Mouse (Mus musculus): ENCODE measurements around the gene Serac1. TPM values are rescaled to one million over a fixed set of nuclear protein-coding genes. Genes with fewer than 3 reads are reported as not detected.

Serac1 gene
- polyA plus RNA-seq, 1 experiment from 2014 or later: 5.0 TPM

DNA sequence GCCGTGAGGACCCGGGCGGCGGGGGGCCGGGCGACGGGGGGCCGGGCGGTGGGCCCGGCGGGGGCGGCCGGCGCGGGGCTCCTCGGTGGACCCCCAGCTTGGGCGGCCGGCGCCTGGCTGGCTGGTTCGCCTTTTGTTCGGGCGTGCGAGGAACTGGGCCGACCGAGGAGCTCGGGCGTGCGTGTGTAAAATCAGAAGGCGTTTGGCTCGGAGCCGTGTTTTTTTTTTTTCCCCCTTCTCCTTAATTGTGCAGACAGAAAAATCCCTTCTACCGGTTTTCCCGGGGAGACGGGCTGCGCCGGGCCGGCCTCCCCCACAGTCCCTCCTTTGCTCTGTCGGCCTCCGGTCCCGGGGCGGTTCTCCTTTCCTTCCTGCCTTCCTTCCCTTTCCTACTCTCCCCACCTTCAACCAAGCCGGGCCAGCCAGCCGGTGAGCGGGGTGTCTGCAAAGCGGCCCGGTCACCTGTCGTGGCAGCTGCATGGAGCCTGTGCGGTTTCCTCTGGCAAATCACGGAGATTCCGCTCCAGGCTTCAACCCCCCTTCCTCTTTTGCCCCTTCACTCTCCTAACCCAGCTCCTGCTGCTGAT, 27.6 kb upstream of the Serac1 start:
- no peaks in the 10 kb centered on the region for H3K9me3 ChIP-seq (replicated peaks)
- no peaks in the 10 kb centered on the region for H3K36me3 ChIP-seq
- under 1% methylated on average over 49 of the region's 50 CpGs for WGBS
- ATAC-seq (replicated peaks; ENCODE audit: insufficient number of reproducible peaks, insufficient read depth, low FRiP score, low read depth): peak; percentile 50; the same call in 1 of the 2 replicates
- H3K9ac ChIP-seq: peak overlapping the region; percentile 80
- H3K27me3 ChIP-seq: no peaks in the 10 kb centered on the region; the same call in 1 of the 2 replicates
- peak overlapping the region; percentile 65 for H3K4me3 ChIP-seq
- peak overlapping the region; percentile 92 for H3K27ac ChIP-seq
- peaks cover 15% of the 10 kb centered on the region for H3K4me1 ChIP-seq (replicated peaks)
- H3K4me2 ChIP-seq: peak overlapping the region; percentile 74

DNA sequence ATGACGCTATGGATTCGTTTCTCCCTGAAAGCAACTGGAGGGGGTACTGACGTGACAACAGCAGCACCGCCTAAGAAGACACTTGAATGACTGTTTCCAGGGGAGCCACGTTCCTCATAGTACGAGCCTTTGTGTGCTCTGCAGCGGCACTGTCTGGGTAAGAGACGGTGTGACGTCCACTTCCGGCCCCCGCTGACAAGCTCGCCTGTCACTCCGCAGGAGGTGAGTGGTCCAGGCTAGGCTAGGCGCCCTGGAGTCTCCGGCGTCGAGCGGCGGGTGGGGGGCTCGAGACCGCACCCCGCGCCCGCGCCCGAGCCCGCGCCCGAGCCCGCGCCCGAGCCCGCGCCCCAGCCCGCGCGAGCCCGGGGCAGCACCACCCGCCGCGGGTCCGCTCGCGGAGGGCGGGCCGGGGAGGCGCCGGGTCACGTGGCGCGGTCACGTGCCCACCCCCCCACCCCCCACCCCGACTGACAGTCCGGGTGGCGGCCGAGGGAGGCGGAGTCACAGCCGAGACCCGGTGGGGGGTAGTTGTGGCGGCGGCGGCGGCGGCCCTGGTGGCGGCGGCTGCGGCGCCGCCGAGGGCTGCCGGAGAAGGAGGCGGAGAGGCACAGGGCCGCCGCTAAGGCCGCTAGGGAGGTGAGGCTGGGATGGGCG, 26.9 kb upstream of the Serac1 start, which contains the start of gene Tulp4:
Gene Tulp4 (plus strand): TSS at position 77 of the 654 bp plus-strand sequence.
- Histone ChIP-seq H3K4me1 (replicated peaks) (peaks cover 15% of the 10 kb centered on the region), H3K9ac (peak within 1 kb of the TSS; percentile 80), H3K27ac (peak within 1 kb of the TSS; percentile 92), H3K36me3 (no peaks in the 10 kb centered on the region), H3K9me3 (replicated peaks) (no peaks in the 10 kb centered on the region), H3K4me2 (peak within 1 kb of the TSS; percentile 74), H3K4me3 (peak within 1 kb of the TSS; percentile 65), H3K27me3 (no peaks in the 10 kb centered on the region; the same call in 1 of the 2 replicates)
- 0% methylated on average over 52 of the region's 76 CpGs for WGBS
- peak; percentile 93 for ATAC-seq (replicated peaks; ENCODE audit: insufficient number of reproducible peaks, insufficient read depth, low FRiP score, low read depth)

DNA sequence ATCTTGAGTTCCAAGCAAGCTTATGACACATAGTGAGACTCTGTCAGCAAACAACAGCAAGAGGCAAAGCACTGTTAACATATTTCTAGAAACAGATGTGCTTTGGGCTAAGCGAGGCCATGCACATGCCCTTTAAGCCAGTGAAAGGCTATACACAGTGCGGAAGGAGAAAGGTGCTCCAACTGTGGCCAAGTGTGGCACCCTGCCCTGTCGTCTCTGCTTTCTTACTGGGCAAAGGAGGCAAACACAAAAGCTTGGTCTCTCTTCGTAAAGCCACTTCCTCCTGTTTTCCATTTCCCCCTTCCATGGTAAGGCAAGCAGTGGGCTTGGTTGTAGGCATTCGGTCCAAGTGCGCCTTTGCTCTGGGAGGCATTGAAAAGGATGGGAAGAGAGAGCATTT, 24.0 kb upstream of the Serac1 start:
- no peak overlapping the region for H3K9ac ChIP-seq
- 75% methylated on average over 6 of the region's 6 CpGs for whole genome bisulfite sequencing
- no peak overlapping the region for H3K4me3 ChIP-seq
- H3K9me3 ChIP-seq (replicated peaks): no peaks in the 10 kb centered on the region
- H3K36me3 ChIP-seq: no peaks in the 10 kb centered on the region
- no peak overlapping the region for H3K27ac ChIP-seq
- no peak for ATAC-seq (replicated peaks; ENCODE audit: insufficient number of reproducible peaks, insufficient read depth, low FRiP score, low read depth)
- H3K27me3 ChIP-seq: no peaks in the 10 kb centered on the region; the same call in 1 of the 2 replicates
- H3K4me1 ChIP-seq (replicated peaks): peaks cover 10% of the 10 kb centered on the region
- H3K4me2 ChIP-seq: no peak overlapping the region

DNA sequence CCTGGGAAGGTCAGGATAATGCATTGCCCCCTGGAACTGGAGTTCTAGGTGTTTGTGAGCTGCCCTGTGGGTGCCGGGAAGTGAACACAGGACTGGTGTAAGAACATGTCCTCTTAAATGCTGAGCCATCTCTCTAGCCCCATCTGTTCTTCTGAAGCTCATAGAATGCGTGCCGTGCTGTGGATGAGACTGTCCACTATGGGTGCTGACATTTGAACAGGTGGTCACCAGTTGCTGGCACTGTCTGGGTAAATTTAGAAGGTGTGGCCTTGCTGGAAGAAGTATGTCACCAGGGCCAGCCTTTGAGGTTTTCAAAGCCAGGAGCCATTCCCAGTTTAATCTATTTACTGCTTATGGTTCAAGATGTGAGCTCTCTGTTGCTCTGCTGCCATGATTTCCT, 22.7 kb upstream of the Serac1 start:
- 86% methylated on average over 3 of the region's 3 CpGs for WGBS
- no peaks in the 10 kb centered on the region; the same call in 1 of the 2 replicates for H3K27me3 ChIP-seq
- no peak overlapping the region for H3K27ac ChIP-seq
- no peak overlapping the region for H3K9ac ChIP-seq
- H3K4me2 ChIP-seq: no peak overlapping the region
- no peak for ATAC-seq (replicated peaks; ENCODE audit: insufficient number of reproducible peaks, insufficient read depth, low FRiP score, low read depth)
- no peaks in the 10 kb centered on the region for H3K9me3 ChIP-seq (replicated peaks)
- no peaks in the 10 kb centered on the region for H3K36me3 ChIP-seq
- H3K4me1 ChIP-seq (replicated peaks): no peaks in the 10 kb centered on the region
- no peak overlapping the region for H3K4me3 ChIP-seq

DNA sequence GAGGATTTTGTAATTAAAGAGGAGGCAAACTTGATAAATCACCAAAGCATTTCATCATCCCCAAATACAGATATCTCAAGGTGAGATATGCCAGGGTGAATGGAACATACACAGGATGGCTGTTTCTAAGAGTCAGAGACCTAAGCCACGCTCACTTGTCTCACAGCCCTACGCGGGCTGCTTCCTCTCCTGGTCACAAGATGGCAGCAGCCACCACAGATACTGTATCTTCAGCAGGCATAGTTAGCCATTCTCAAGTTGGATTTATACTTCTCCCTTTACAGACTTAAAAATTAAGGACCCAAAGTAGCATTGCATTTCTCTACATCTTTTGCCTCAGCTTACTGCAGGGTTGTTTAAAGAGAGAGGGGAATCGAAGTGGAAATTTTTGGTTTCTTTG, 18.3 kb upstream of the Serac1 start:
- Histone ChIP-seq H3K4me1 (replicated peaks) (no peaks in the 10 kb centered on the region), H3K27me3 (no peaks in the 10 kb centered on the region), H3K4me2 (no peak overlapping the region), H3K9ac (no peak overlapping the region), H3K36me3 (no peaks in the 10 kb centered on the region), H3K4me3 (no peak overlapping the region), H3K27ac (no peak overlapping the region), H3K9me3 (replicated peaks) (no peaks in the 10 kb centered on the region)
- ATAC-seq (replicated peaks; ENCODE audit: insufficient number of reproducible peaks, insufficient read depth, low FRiP score, low read depth): no peak
- WGBS: 20% methylated on average over 4 of the region's 4 CpGs

DNA sequence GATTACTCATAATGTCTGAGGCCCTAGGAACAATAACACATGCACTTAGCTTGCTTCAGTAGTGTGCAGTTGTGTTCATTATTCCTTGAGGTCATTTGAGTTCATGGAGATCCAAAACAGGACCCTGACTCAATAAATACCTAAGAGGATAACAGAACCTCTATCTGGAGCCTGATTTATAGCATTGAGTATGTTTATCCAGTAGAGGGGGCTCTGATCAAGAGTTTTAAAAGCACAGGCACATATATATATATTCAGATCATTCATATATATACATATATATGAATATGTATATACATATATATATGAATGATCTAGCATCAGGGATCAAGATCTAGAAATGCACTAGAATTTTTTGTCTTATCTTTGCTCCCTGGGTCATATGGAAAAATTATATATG, 16.0 kb upstream of the Serac1 start:
- no peaks in the 10 kb centered on the region for H3K4me1 ChIP-seq (replicated peaks)
- no peak overlapping the region for H3K27ac ChIP-seq
- H3K4me2 ChIP-seq: no peak overlapping the region
- no peak overlapping the region for H3K9ac ChIP-seq
- H3K36me3 ChIP-seq: no peaks in the 10 kb centered on the region
- H3K27me3 ChIP-seq: no peaks in the 10 kb centered on the region
- H3K4me3 ChIP-seq: no peak overlapping the region
- H3K9me3 ChIP-seq (replicated peaks): no peaks in the 10 kb centered on the region
- ATAC-seq (replicated peaks; ENCODE audit: insufficient number of reproducible peaks, insufficient read depth, low FRiP score, low read depth): no peak

DNA sequence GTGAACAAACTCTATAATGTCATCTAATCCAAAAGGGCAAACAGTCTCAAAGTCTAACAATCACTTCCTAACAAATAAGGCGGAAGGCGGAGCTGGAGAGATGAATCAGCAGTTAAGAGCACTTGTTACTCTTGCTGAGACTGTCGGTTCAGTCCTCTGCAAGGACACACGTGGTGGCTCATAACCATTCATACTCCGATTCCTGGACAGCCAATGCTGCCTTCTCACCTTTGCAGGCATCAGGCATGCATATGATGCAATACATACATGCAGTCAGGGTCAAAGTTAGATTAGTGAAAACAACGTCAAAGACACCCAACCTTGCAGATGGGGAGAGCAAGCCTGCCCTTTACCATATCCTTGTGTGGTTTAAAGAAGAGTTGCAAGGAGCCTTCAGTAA, 12.1 kb upstream of the Serac1 start:
- Histone ChIP-seq H3K9ac (no peak overlapping the region), H3K9me3 (replicated peaks) (no peaks in the 10 kb centered on the region), H3K4me3 (no peak overlapping the region), H3K4me1 (replicated peaks) (no peaks in the 10 kb centered on the region), H3K27ac (no peak overlapping the region), H3K4me2 (no peak overlapping the region), H3K27me3 (no peaks in the 10 kb centered on the region), H3K36me3 (0 out of 2 replicates have a peak, but pooled peaks cover under 1% of the 10 kb centered on the region)
- WGBS: 86% methylated on average over 6 of the region's 6 CpGs
- ATAC-seq (replicated peaks; ENCODE audit: insufficient number of reproducible peaks, insufficient read depth, low FRiP score, low read depth): no peak

DNA sequence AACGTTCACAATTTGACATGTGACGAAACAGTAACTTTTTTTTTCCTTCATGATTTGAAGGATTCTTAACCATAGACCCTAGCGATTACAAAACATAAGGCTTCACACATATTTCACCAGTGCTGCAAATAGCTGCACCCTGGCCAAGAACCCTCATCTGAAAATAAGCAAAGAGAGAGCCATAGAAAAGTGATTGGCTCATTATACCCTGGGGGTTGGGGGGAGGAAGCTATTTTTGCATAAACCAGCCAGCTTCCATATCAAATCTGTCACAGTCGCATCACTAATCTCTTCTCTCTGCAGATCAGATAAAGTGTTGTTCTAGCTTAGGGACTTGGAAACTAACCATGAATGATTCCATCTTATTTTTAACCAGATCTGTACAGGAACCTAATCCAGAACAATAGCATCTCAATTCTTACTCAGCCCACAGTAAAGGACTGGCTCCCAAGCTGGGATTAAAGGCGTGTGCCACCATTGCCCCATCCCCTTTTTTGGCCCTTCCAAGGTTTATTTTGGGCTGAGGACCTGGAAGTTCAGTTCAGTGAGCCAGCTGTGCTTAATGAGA, 3.9 kb upstream of the Serac1 start:
- Histone ChIP-seq H3K4me2 (no peak overlapping the region), H3K27ac (no peak overlapping the region), H3K9ac (no peak overlapping the region), H3K9me3 (replicated peaks) (no peaks in the 10 kb centered on the region), H3K4me1 (replicated peaks) (peaks cover 13% of the 10 kb centered on the region), H3K4me3 (no peak overlapping the region), H3K36me3 (peaks cover 24% of the 10 kb centered on the region), H3K27me3 (no peaks in the 10 kb centered on the region)
- WGBS: 77% methylated on average over 5 of the region's 5 CpGs
- ATAC-seq (replicated peaks; ENCODE audit: insufficient number of reproducible peaks, insufficient read depth, low FRiP score, low read depth): no peak

DNA sequence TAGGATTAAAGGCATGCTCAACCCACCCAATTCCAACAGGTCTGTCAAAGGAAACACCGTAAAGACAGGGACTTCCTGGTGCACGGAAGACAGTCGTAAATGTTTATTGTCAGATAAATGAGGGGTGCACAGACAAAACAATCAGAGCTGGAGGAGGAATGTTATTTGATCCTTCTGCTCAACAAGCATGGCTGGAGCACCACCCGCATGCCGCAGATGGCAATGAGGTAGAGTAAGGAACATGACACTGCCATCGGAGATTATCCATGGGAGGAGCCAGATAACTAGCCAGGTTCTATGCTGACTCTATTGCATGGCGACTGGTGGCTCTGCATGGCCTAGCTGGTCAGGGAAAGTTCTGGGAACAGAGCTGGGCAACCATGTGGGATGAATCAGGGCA, 6.1 kb downstream of the Serac1 start:
- no peaks in the 10 kb centered on the region for H3K4me1 ChIP-seq (replicated peaks)
- 71% methylated on average over 7 of the region's 7 CpGs for WGBS
- no peaks in the 10 kb centered on the region for H3K9me3 ChIP-seq (replicated peaks)
- H3K9ac ChIP-seq: no peak overlapping the region
- no peak overlapping the region for H3K4me3 ChIP-seq
- ATAC-seq (replicated peaks; ENCODE audit: insufficient number of reproducible peaks, insufficient read depth, low FRiP score, low read depth): no peak
- H3K36me3 ChIP-seq: peaks cover 17% of the 10 kb centered on the region
- H3K27ac ChIP-seq: no peak overlapping the region
- H3K4me2 ChIP-seq: no peak overlapping the region
- H3K27me3 ChIP-seq: no peaks in the 10 kb centered on the region

DNA sequence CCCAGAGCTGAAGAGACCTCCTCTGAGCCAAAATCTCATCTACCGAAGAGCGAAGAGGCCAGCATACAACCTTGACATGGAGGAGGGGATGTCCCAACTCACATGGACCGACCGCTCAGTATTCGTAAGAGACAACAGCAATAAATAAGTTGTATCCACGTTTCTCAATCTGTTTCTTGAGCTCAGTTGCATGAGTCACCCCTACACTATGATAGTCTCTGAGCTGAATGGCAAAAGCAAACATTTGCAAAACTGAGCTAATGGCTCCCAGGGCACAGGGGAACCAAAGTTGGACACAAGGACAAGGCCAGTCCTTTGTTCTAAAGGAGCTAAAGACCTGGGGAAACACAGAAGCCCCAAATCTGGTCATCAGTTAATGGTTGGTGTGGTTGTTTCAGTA, 9.7 kb downstream of the Serac1 start:
- H3K36me3 ChIP-seq: peaks cover 35% of the 10 kb centered on the region
- no peak overlapping the region for H3K9ac ChIP-seq
- no peak for ATAC-seq (replicated peaks; ENCODE audit: insufficient number of reproducible peaks, insufficient read depth, low FRiP score, low read depth)
- H3K9me3 ChIP-seq (replicated peaks): no peaks in the 10 kb centered on the region
- no peak overlapping the region for H3K4me2 ChIP-seq
- no peaks in the 10 kb centered on the region for H3K27me3 ChIP-seq
- H3K4me1 ChIP-seq (replicated peaks): no peaks in the 10 kb centered on the region
- H3K4me3 ChIP-seq: no peak overlapping the region
- H3K27ac ChIP-seq: no peak overlapping the region
- 89% methylated on average over 6 of the region's 6 CpGs for WGBS

DNA sequence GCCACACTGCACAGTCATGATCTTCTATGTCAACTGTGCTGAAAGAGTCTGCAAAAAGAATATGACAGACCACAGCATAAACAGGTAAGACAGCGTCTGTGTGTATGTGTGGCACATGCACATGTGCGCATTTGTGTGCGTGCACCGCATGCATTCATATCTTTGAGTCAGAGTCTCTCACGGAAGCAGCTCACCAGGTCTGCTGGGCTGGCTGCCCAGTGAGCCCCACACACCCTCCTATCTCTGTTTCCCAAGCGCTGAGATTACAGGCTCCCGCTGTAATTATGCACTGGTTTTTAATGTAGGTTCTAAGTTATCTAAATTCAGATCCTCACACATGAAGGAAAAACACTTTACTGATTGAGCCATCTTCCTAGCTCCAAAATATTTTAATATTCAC, 11.9 kb downstream of the Serac1 start:
- peaks cover 39% of the 10 kb centered on the region for H3K36me3 ChIP-seq

More for the DNA sequence above, 11.9 kb downstream of the Serac1 start:
- H3K4me3 ChIP-seq: no peak overlapping the region
- H3K9ac ChIP-seq: no peak overlapping the region
- no peaks in the 10 kb centered on the region; the same call in 1 of the 2 replicates for H3K4me1 ChIP-seq (replicated peaks)
- no peak overlapping the region for H3K4me2 ChIP-seq
- H3K27me3 ChIP-seq: no peaks in the 10 kb centered on the region
- WGBS: 80% methylated on average over 7 of the region's 7 CpGs
- H3K9me3 ChIP-seq (replicated peaks): no peaks in the 10 kb centered on the region
- no peak overlapping the region for H3K27ac ChIP-seq
- ATAC-seq (replicated peaks; ENCODE audit: insufficient number of reproducible peaks, insufficient read depth, low FRiP score, low read depth): no peak

Measured in heart, embryonic 15.5 days (tissue).